Mouse (Mus musculus): ENCODE data around the gene Phf6. TPM values are rescaled to one million over a fixed set of nuclear protein-coding genes. Genes with fewer than 3 reads are reported as not detected.
"Not testable (repeated sequence)": the region's sequence is repeated elsewhere in the genome, so short reads cannot be mapped to it uniquely, and the experiment has no call there.

Phf6 gene
- polyA plus RNA-seq, 1 experiment from 2014 or later, result 111 TPM

GRCm38 (mm10) chrX:52994726-52995125 is 82.7 kb downstream of the Phf6 start:
- H3K9me3 ChIP-seq (ENCODE audit: control insufficient read depth, low read length); H3K9ac ChIP-seq (ENCODE audit: low read length); H3K36me3 ChIP-seq (ENCODE audit: control insufficient read depth, insufficient read depth, low read length); DNase-seq (ENCODE audit: low spot score); H3K27ac ChIP-seq (ENCODE audit: low read depth, low read length); H3K4me3 ChIP-seq (ENCODE audit: low read depth, low read length); H3K4me1 ChIP-seq (ENCODE audit: control insufficient read depth, insufficient read depth, low read length); H3K4me2 ChIP-seq (ENCODE audit: low read depth); ATAC-seq (ENCODE audit: insufficient read depth, low FRiP score, low TSS enrichment); H3K27me3 ChIP-seq (ENCODE audit: control insufficient read depth, insufficient read depth, low read length): not testable (repeated sequence)
- WGBS, result 85% methylated on average over 5 of the region's 5 CpGs

DNA sequence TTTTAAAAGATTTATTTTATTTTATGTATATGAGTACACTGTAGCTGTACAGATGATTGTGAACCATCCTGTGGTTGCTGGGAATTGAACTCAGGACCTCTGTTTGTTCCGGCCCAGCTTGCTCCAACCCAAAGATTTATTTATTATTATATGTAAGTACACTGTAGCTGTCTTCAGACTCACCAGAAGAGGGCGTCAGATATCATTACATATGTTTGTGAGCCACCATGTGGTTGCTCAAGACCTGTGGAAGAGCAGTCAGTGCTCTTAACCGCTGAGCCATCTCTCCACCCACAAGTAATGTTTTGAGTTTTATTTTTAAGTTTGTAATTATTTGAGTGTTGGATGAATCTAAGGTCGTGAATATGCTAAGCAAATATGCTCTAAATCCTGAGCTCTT is 92.8 kb downstream of the Phf6 start:
- 61% methylated on average over 4 of the region's 4 CpGs for WGBS
- ATAC-seq (ENCODE audit: insufficient read depth, low FRiP score, low TSS enrichment); H3K4me1 ChIP-seq (ENCODE audit: control insufficient read depth, insufficient read depth, low read length); H3K9ac ChIP-seq (ENCODE audit: low read length); H3K27me3 ChIP-seq (ENCODE audit: control insufficient read depth, insufficient read depth, low read length); H3K4me3 ChIP-seq (ENCODE audit: low read depth, low read length); H3K27ac ChIP-seq (ENCODE audit: low read depth, low read length); H3K9me3 ChIP-seq (ENCODE audit: control insufficient read depth, low read length); H3K36me3 ChIP-seq (ENCODE audit: control insufficient read depth, insufficient read depth, low read length); DNase-seq (ENCODE audit: low spot score); H3K4me2 ChIP-seq (ENCODE audit: low read depth): not testable (repeated sequence)

- Histone ChIP-seq H3K9ac (ENCODE audit: low read length) (no peak overlapping the region), H3K27me3 (ENCODE audit: control insufficient read depth, insufficient read depth, low read length) (no peaks in the 10 kb centered on the region), H3K36me3 (ENCODE audit: control insufficient read depth, insufficient read depth, low read length) (no peaks in the 10 kb centered on the region), H3K4me3 (ENCODE audit: low read depth, low read length) (no peak overlapping the region), H3K9me3 (ENCODE audit: control insufficient read depth, low read length) (no peaks in the 10 kb centered on the region), H3K27ac (ENCODE audit: low read depth, low read length) (no peak overlapping the region), H3K4me2 (ENCODE audit: low read depth) (no peak overlapping the region), H3K4me1 (ENCODE audit: control insufficient read depth, insufficient read depth, low read length) (no peaks in the 10 kb centered on the region)
- ATAC-seq (ENCODE audit: insufficient read depth, low FRiP score, low TSS enrichment), result no peak
- 59% methylated on average over 3 of the region's 3 CpGs for WGBS
- no peak for DNase-seq (ENCODE audit: low spot score)
Measured at GRCm38 (mm10) chrX:53006062-53006461, 94.0 kb downstream of the Phf6 start.

Other genes starting within 250 kb of the Phf6 start
- 4.6 and 5.9 TPM in 2 replicates for gene Ccdc160, start 121.1 kb upstream of the Phf6 start, polyA plus RNA-seq (2014; fragmentation: Nextera tagmentation; extraction: Ambion mirVana)
- gene Hprt, start 75.9 kb downstream of the Phf6 start, polyA plus RNA-seq (2014; fragmentation: Nextera tagmentation; extraction: Ambion mirVana), result 78.1 and 80.5 TPM in 2 replicates

Measured in neural tube, embryonic 11.5 days (tissue).